Mouse (Mus musculus) mouse embryonic stem cell (cell line): ENCODE results near the gene Ly6g6d.

Experiments
- in situ Hi-C, 2 experiments: fragments of 300-500 bp; cut with MboI; formaldehyde crosslinking; loops; 1 replicate in 1 of 2; 3 replicates in 1 of 2; pipeline ENCODE4 v1.14.3; 2019 to 2020; ENCODE audit warnings: low sequenced_read_pairs in 2 of 2, low pct_unique_long_range_greater_than_20kb in 1 of 2, mixed read lengths in 1 of 2; ENCODE audit not compliant: unreplicated experiment in 1 of 2

The Ly6g6d gene

DNA sequence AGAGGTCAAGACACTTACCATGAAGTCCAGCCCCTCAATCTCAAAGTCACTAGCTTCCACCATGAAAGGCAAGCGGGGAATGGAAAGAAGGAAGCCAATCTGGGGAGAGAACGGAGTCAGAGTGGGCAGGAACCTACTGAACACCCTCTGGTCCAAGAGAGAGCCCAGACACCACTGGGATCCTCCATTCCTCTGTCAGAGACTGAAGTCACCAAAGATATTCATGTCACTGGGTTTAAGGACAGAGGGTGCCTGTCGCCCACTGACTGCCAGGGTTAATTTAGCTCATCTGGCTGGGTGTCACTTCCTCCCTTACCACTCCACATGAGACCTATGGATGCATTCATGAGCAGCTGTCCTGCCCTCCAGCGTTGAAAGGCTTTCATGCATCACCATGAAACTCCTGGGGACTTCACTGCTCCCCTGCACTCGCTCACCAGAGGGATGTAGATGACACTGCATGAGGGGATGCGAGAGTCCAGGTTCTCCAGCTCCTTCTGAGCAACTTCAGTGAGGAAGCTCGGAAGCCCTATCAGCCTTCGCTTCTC lies 45.5 kb downstream of the Ly6g6d start:
- in situ Hi-C loops = no loop called here

DNA sequence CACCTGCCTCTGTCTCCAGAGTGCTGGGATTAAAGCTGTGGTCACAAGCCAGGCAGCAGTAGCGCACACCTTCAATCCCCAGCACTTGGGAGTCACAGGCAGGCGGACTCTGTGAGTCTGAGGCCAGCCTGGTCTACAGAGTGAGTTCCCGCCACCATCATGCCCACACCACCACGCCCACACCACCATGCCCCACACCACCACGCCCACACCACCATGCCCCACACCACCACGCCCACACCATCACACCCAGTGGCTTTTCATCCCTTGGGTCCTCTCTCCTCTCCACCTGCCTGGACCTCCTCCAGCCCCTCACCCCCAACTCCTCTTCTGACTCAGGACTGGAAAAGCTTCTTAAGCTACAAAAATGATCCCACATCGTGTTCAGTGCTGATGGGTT lies 46.0 kb downstream of the Ly6g6d start:
- in situ Hi-C loops = no loop called here

DNA sequence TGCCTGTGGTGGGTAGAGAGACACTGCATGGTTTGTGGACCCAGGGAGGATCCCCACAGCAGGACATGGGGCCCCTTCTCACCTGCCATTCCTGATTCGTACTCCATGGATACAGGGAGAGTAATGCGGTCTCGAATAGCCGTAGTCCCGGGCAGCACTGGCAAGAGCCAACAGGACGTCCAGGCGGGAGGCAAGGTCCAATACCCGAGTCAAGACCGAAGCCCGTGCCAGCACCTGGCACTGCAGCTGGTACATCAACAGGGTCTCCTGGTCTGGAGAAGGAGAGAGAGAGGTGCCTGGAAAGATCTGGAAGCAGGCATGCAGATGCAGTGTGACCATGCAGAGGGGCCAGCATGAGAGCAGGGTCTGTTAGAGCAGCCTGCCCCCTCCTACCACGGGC lies 46.6 kb downstream of the Ly6g6d start:
- in situ Hi-C loops = no loop called here

DNA sequence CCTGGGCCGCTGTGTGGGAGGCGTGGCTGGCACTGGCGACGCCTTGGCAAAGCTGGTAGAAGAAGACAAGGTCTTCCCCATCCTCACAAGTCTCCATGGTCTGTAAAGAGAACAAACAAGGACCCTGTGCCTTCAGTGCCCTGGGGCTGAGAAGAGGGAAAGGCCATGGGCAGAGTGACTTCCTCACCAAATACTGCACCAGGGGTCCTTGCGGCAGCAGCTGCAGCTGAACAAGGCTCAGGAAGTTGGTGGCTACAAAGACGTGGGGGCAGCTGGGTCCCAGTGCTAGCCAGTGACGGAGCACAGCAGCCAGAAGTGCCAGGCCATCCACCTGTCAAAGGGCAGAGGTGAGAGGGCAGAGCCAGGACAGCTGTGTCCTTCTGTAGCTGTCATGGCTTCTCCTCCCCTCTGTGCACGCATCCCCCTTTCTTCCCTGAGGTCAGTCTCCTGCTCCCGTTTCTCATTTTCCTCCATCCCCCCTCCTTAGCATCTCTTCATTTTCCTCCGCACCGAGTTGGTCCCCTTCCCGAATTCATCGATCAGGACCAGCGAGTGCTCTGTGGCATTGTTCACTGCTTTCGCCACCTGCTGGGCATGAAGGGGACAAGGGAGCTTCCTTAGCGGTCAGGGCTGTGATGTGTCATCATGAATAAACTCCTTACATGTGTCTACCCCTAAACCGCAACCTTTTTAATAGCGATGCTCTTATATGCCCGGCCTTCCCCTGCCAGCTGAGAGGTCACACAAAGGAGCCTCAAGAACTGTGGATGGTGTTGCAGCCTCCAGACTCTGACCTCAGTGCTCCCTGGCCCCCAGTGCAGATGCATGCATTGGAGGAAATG lies 48.0 kb downstream of the Ly6g6d start:
- in situ Hi-C loops = no loop called here

DNA sequence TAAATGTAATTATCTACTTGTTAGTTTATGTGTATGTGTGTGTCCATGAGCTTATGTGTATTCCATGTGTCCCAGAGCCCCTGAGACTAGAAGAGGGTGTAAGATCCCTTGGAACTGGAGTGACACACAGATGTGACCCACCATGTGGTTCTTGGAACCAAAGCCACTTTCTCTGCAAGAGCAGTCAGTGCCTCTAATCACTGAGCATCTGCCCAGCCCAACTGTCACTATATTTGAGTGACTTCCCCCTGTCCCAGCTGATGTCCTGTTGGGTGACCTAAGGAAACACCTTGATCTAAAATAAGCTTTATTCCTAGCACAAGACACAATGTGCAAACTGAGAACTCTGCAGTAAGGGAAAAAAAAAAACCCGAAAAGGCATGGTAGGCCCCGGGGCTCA lies 49.5 kb downstream of the Ly6g6d start:
- in situ Hi-C loops = no loop called here

DNA sequence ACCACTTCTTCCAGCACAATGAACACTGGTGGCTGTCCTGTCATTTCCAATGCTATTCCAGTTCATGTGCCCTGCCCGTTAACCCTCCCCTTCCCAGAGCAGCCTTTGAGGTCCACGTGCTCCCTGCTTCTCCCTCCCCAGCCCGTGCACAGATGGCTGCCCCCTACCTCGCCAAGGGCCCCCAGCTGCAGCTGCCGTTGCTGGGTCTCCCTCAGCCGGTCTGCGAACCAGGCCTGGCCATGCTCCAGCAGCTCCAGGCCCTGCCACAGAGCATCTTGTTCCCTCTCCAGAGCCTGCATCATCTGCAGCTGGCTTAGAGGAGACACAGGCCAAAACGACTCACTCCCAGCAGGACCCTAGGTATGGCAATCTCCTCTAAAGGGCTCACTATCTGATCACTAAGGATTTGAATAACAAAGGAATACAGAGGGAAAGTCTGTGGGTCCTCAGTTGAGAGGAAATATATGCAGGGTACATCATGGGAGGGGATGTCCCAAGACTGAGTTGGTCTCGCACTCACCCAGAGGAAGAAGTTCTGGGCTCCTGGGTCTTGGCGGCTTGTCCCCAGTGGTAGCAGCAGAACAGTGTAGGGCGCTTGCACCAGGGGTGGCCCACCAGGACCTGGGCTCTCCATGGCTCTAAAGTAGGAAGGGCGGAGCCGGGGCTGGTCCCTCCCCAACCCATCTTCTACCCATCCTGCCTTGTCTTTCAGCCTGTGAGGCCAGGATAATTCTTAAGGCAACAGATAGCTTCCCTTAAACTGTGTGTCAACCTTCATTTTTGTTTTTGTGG lies 50.4 kb downstream of the Ly6g6d start, which contains the start of gene Sapcd1:
TSS of gene Sapcd1 (minus strand) at position 740 of the 792 bp plus-strand sequence.
- in situ Hi-C loops = no loop called here

DNA sequence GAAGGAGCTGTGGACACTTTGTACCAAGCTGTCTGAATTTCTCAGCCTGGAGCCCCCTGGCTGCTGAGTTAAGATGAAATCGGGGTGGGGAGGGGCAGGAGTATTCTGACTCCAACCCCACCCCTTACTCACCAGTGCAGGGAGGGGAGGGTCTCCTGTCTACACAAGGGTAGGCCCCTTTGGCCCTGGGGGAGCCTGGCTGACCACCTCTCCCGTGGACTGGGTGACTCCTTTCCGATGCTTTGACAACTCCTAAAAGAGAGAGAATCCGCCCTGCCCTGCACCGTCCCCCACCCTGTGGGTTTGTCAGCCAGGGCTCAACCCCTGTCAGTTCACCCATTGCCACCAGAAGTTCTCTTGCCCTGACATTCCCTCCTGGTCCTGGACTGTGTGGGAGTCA lies 51.7 kb downstream of the Ly6g6d start:
- in situ Hi-C loops = no loop called here

DNA sequence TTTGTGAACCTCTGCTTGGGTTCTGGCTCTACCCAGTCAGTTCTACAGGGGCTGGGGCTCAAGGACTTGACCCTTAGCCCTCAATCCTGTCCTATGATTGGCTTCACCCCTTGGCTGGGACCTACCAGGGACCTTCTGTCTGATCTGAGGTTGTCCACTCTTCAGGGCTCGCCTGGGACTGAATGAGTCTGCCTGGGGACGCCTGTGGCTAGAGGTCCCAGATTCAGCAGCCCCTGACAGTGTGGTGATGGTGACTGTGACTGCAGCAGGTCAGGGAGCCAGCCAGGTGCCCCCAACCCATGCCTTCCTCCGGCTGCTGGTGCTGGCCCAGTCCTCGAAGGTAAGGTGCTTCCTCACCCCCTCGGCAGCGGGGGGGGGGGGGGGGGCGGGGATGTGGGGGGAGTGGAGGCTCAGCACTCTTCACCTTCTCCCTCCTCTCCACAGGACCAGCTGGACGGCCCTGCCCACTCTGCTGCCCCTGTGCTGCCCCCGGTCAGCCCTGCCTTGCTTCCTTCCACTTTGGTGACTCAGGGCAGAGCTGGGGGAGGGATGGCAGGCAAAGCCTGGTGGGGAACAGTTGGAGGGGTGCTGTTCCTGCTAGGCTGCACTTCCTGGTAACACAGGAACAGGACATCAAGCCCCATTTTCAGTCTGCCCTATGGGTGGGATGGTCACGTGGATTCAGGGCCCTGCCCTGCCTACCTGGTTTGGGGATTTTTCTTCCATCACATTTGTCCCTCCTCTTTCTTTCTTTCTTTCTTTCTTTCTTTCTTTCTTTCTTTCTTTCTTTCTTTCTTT lies 53.0 kb downstream of the Ly6g6d start:
- in situ Hi-C loops = loop anchor here in 1 of 2 experiments (5.0 kb wide), 1 partner anchor 87 kb away; no protein-coding TSS in a partner anchor

DNA sequence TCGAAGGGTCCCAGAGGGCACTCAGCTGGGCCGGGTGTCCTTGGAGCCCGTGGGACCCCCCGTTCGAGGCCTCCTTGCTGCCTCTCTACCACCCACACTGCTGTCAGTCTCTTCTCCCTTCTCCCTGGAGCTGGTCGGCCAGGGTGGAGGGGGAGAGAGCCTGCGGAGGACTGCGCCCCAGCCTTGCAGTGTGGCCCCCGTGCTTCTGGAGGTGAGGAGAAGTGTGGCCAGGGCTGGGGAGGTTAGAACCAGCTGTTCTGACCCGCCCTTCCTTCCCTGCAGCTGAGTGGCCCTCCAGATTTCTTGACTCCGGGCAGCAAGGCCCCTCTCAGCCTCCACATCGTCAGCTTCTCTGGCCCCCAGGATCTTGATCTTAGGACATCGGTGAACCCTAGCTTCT lies 53.6 kb downstream of the Ly6g6d start:
- in situ Hi-C loops = loop anchor here in 1 of 2 experiments (5.0 kb wide), 1 partner anchor 88 kb away; no protein-coding TSS in a partner anchor

DNA sequence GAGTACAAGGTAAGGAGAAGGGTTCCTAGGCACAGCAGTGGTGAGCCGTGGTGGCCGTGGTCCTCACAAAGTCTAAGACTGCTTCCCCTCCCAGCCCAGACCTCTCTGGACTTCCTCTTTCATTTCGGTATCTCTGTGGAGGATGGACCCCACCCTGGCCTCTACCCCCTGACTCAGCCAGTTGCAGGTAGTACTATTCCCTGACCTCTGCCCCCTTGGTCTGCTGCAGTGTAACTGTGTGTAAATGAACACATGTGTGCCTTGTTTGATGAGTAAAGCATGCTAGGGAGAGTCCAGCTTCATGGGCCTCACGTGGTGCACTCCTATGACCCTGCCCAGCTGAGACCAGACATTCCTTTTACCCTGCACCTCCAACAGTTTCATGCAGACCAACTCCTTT lies 54.1 kb downstream of the Ly6g6d start:
- in situ Hi-C loops = loop anchor here in 1 of 2 experiments (5.0 kb wide), 1 partner anchor 89 kb away; no protein-coding TSS in a partner anchor

DNA sequence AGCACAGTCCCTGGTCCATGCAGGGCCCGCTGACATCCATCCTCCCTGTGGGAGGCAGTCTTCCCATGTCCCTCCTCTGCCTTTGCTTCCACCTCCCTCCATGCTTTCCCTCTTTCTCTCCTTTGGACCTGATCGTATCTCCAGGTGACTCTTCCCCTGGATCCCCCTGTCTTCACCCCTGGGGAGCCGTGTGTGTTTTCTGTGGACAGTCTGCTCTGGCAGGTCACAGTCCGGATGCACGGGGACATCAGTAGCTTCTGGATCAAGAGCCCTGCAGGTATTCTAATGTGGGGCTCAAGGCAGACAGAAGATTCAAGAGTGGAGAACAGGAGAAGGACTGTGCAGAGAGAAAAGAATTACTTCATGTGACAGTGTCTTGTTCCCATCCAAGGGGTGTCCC lies 54.6 kb downstream of the Ly6g6d start:
- in situ Hi-C loops = loop anchor here in 1 of 2 experiments (5.0 kb wide), 1 partner anchor 89 kb away; no protein-coding TSS in a partner anchor

DNA sequence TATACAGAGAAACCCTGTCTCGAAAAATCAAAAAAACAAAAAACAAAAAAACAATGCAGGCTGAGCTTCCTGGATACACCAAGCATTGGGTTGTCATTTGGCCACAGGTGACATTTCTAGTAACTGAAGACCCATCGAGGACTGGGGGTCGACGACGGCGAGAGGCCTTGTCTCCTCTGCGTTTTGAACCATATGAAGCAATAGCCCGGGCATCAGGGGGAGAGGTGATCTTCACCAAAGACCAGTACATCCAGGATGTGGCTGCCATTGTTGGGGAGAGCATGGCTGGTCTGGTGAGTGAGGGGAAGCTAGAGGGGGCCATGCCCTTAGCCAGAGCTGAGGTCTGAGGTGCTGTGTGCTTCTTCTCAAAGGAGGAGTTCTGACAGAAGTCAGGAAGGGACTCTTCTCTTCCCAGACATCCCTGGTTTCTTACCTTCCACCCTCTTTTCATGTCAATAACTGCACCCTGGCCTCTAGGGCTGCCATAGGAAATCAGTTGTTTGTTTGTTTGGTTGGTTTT lies 55.3 kb downstream of the Ly6g6d start:
- in situ Hi-C loops = loop anchor here in 1 of 2 experiments (5.0 kb wide), 1 partner anchor 90 kb away; no protein-coding TSS in a partner anchor

DNA sequence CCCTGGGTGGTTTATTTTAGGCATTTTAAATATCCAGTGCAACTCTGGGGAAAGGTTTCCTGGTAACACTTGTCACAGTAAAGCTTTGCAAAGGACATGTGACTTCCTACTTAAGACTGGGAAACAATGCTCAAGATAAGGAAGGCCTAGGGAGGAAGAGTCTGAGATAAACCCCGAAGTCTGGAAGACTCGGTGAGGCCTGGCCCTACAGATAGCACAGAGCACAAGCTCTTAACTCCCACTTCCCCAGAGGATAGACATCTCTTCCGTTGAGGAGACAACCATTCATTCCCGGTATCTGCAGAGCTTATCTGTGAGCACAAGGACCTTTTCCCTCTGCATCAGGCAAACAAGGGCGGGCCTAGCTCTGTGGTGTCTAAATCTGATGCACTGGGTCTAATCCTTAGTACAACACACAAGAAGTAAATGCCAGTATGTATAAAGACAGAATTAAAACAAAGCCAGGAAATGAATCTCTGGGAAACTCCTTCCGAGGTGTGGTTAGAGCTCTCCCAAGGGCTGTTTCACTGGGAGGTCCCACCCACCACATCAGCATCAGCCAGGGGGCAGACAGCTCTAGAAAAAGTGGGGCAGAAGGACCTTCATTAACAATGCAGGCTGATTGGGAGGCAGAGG lies 55.9 kb downstream of the Ly6g6d start:
- in situ Hi-C loops = loop anchor here in 1 of 2 experiments (5.0 kb wide), 1 partner anchor 90 kb away; no protein-coding TSS in a partner anchor
